Mouse (Mus musculus): ENCODE data around the gene Capn7. TPM values are rescaled to one million over a fixed set of nuclear protein-coding genes. Genes with fewer than 3 reads are reported as not detected.

The Capn7 gene
- polyA plus RNA-seq, 1 experiment from 2014 or later: 18.7 TPM

- H3K4me2 ChIP-seq (replicated peaks; ENCODE audit: low read depth): no peak overlapping the region
- no peak overlapping the region for H3K9ac ChIP-seq (ENCODE audit: low read depth, low read length)
- peaks cover 7% of the 10 kb centered on the region for H3K4me1 ChIP-seq (replicated peaks; ENCODE audit: control insufficient read depth, insufficient read depth, low read length)
- H3K4me3 ChIP-seq (ENCODE audit: low read depth, low read length): no peak overlapping the region
- ATAC-seq: no peak
- 43% methylated on average over 4 of the region's 4 CpGs for WGBS
- TF ChIP-seq CTCF (IDR thresholded peaks at IDR 0.05; ENCODE audit: low read depth): no peak
- no peaks in the 10 kb centered on the region for H3K36me3 ChIP-seq (ENCODE audit: control insufficient read depth, insufficient read depth)
- no peaks in the 10 kb centered on the region for H3K9me3 ChIP-seq (ENCODE audit: control insufficient read depth)
- H3K27ac ChIP-seq (ENCODE audit: low read depth, low read length): no peak overlapping the region
- no peaks in the 10 kb centered on the region for H3K27me3 ChIP-seq (replicated peaks; ENCODE audit: control insufficient read depth, insufficient read depth, low read length)
Observed at GRCm38 (mm10) chr14:31419279-31419678, 82.8 kb downstream of the Capn7 start.

- Histone ChIP-seq H3K4me3 (ENCODE audit: low read depth, low read length) (no peak overlapping the region), H3K27me3 (replicated peaks; ENCODE audit: control insufficient read depth, insufficient read depth, low read length) (no peaks in the 10 kb centered on the region), H3K9ac (ENCODE audit: low read depth, low read length) (no peak overlapping the region), H3K4me2 (replicated peaks; ENCODE audit: low read depth) (no peak overlapping the region), H3K4me1 (replicated peaks; ENCODE audit: control insufficient read depth, insufficient read depth, low read length) (peaks cover 4% of the 10 kb centered on the region), H3K9me3 (ENCODE audit: control insufficient read depth) (no peaks in the 10 kb centered on the region), H3K36me3 (ENCODE audit: control insufficient read depth, insufficient read depth) (no peaks in the 10 kb centered on the region), H3K27ac (ENCODE audit: low read depth, low read length) (no peak overlapping the region)
- ATAC-seq: no peak
- TF ChIP-seq CTCF (IDR thresholded peaks at IDR 0.05; ENCODE audit: low read depth): no peak
- WGBS: 90% methylated on average over 8 of the region's 8 CpGs
Observed at GRCm38 (mm10) chr14:31420135-31420534, 83.7 kb downstream of the Capn7 start.

- Histone ChIP-seq H3K9ac (ENCODE audit: low read depth, low read length) (no peak overlapping the region), H3K4me2 (replicated peaks; ENCODE audit: low read depth) (no peak overlapping the region), H3K4me3 (ENCODE audit: low read depth, low read length) (no peak overlapping the region), H3K36me3 (ENCODE audit: control insufficient read depth, insufficient read depth) (no peaks in the 10 kb centered on the region), H3K27ac (ENCODE audit: low read depth, low read length) (no peak overlapping the region), H3K4me1 (replicated peaks; ENCODE audit: control insufficient read depth, insufficient read depth, low read length) (no peaks in the 10 kb centered on the region; the same call in none of the 2 replicates), H3K27me3 (replicated peaks; ENCODE audit: control insufficient read depth, insufficient read depth, low read length) (no peaks in the 10 kb centered on the region), H3K9me3 (ENCODE audit: control insufficient read depth) (no peaks in the 10 kb centered on the region)
- no peak for ATAC-seq
- TF ChIP-seq CTCF (IDR thresholded peaks at IDR 0.05; ENCODE audit: low read depth): no peak
- WGBS: 57% methylated on average over 7 of the region's 7 CpGs
Observed at GRCm38 (mm10) chr14:31420562-31420961, 84.1 kb downstream of the Capn7 start.

- H3K4me2 ChIP-seq (replicated peaks; ENCODE audit: low read depth): no peak overlapping the region
- no peak overlapping the region for H3K4me3 ChIP-seq (ENCODE audit: low read depth, low read length)
- H3K9me3 ChIP-seq (ENCODE audit: control insufficient read depth): no peaks in the 10 kb centered on the region
- no peak overlapping the region for H3K27ac ChIP-seq (ENCODE audit: low read depth, low read length)
- no peaks in the 10 kb centered on the region; the same call in none of the 2 replicates for H3K4me1 ChIP-seq (replicated peaks; ENCODE audit: control insufficient read depth, insufficient read depth, low read length)
- 55% methylated on average over 7 of the region's 7 CpGs for WGBS
- no peak for ATAC-seq
- no peak for TF ChIP-seq CTCF (IDR thresholded peaks at IDR 0.05; ENCODE audit: low read depth)
- H3K9ac ChIP-seq (ENCODE audit: low read depth, low read length): no peak overlapping the region
- H3K27me3 ChIP-seq (replicated peaks; ENCODE audit: control insufficient read depth, insufficient read depth, low read length): no peaks in the 10 kb centered on the region
- no peaks in the 10 kb centered on the region for H3K36me3 ChIP-seq (ENCODE audit: control insufficient read depth, insufficient read depth)
Observed at GRCm38 (mm10) chr14:31420985-31421384, 84.5 kb downstream of the Capn7 start.

Other genes starting within 250 kb of the Capn7 start
- gene Smim4, start 207.7 kb upstream of the Capn7 start, polyA plus RNA-seq (2015; fragmentation: Nextera tagmentation; extraction: Ambion mirVana): 127 and 132 TPM in 2 replicates
- 31.2 and 34.9 TPM in 2 replicates for gene Nt5dc2, start 205.6 kb upstream of the Capn7 start, polyA plus RNA-seq (2015; fragmentation: Nextera tagmentation; extraction: Ambion mirVana)
- gene Stab1, start 168.0 kb upstream of the Capn7 start, polyA plus RNA-seq (2015; fragmentation: Nextera tagmentation; extraction: Ambion mirVana): 20.6 and 23.1 TPM in 2 replicates
- 1.4 and 1.6 TPM in 2 replicates for gene Tnnc1, start 128.3 kb upstream of the Capn7 start, polyA plus RNA-seq (2015; fragmentation: Nextera tagmentation; extraction: Ambion mirVana)
- 74.1 and 78.8 TPM in 2 replicates for gene Nisch, start 119.7 kb upstream of the Capn7 start, polyA plus RNA-seq (2015; fragmentation: Nextera tagmentation; extraction: Ambion mirVana)
- 0.61 and 0.74 TPM in 2 replicates for gene Sema3g, start 118.8 kb upstream of the Capn7 start, polyA plus RNA-seq (2015; fragmentation: Nextera tagmentation; extraction: Ambion mirVana)
- gene Phf7, start 85.3 kb upstream of the Capn7 start, polyA plus RNA-seq (2015; fragmentation: Nextera tagmentation; extraction: Ambion mirVana): 8.6 and 10.3 TPM in 2 replicates
- 20.7 and 22.4 TPM in 2 replicates for gene Bap1, start 85.2 kb upstream of the Capn7 start, polyA plus RNA-seq (2015; fragmentation: Nextera tagmentation; extraction: Ambion mirVana)
- 0.30 and 0.57 TPM in 2 replicates for gene Dnah1, start 12.7 kb upstream of the Capn7 start, polyA plus RNA-seq (2015; fragmentation: Nextera tagmentation; extraction: Ambion mirVana)
- gene Sh3bp5, start 99.4 kb downstream of the Capn7 start, polyA plus RNA-seq (2015; fragmentation: Nextera tagmentation; extraction: Ambion mirVana): 12.0 and 12.4 TPM in 2 replicates
- gene Eaf1, start 157.8 kb downstream of the Capn7 start, polyA plus RNA-seq (2015; fragmentation: Nextera tagmentation; extraction: Ambion mirVana): 10.8 and 11.8 TPM in 2 replicates
- gene Mettl6, start 158.4 kb downstream of the Capn7 start, polyA plus RNA-seq (2015; fragmentation: Nextera tagmentation; extraction: Ambion mirVana): 28.2 and 28.6 TPM in 2 replicates